In genomic region chr4:47947869-47948573, GRCm38 (mm10) we compare ENCODE assay signal across 8 mouse cellular contexts.
DNase-seq lines count a peak whose midpoint lies in the region; ATAC-seq and TF ChIP-seq lines count a peak whose summit lies in the region.
"Had no signal": no experiment of that assay in that cellular context is flagged by ENCODE, and none has a peak within 500 bp of the region (broad histone marks: within the 10 kb centered on the region; RNA-seq: fewer than 3 reads in every experiment).

No protein-coding gene starts in this region.

- peak overlapping the region; percentile 27; the same call in 1 of the 2 replicates for H3K9ac ChIP-seq in hindbrain, embryonic 16.5 days (ENCODE audit: low read depth, low read length)
- H3K9ac ChIP-seq in forebrain, postnatal 0 days: peak overlapping the region; percentile 25; the same call in 1 of the 2 replicates
- no peak overlapping the region for H3K9ac ChIP-seq in lung, embryonic 16.5 days (ENCODE audit: low read length)

- ATAC-seq in hindbrain, embryonic 16.5 days: peak; percentile 54
- ATAC-seq in forebrain, postnatal 0 days: peak; percentile 44; the same call in 1 of the 2 replicates
- ATAC-seq in lung, embryonic 16.5 days (ENCODE audit: low read depth): peak; percentile 64
- no peak for ATAC-seq in erythroid progenitor cell, adult 5-6 weeks (replicated peaks; ENCODE audit: low FRiP score, poor library complexity, severe bottlenecking)

- H3K4me1 ChIP-seq in hindbrain, embryonic 16.5 days (ENCODE audit: control insufficient read depth, insufficient read depth, low read depth, low read length): peaks cover 6% of the 10 kb centered on the region; the same call in 1 of the 2 replicates
- H3K4me1 ChIP-seq in hindbrain, embryonic 10.5 days (replicated peaks): no peaks in the 10 kb centered on the region
- peaks cover 11% of the 10 kb centered on the region; the same call in 1 of the 2 replicates for H3K4me1 ChIP-seq in forebrain, postnatal 0 days (ENCODE audit: insufficient read depth)
- peaks cover 3% of the 10 kb centered on the region for H3K4me1 ChIP-seq in lung, embryonic 16.5 days (replicated peaks; ENCODE audit: control insufficient read depth, insufficient read depth, low read length)

- H3K4me2 ChIP-seq in hindbrain, embryonic 16.5 days (ENCODE audit: low read length): peak overlapping the region; percentile 33
- peak overlapping the region; percentile 1; the same call in 1 of the 2 replicates for H3K4me2 ChIP-seq in forebrain, postnatal 0 days (ENCODE audit: low read depth)
- 0 out of 2 replicates have a peak overlapping the region, but pooled peaks have one; percentile 3 for H3K4me2 ChIP-seq in lung, embryonic 16.5 days (ENCODE audit: low read depth, low read length)

- no peaks in the 10 kb centered on the region for H3K9me3 ChIP-seq in hindbrain, embryonic 16.5 days (ENCODE audit: control insufficient read depth, low read length)
- H3K9me3 ChIP-seq in hindbrain, embryonic 10.5 days: no peaks in the 10 kb centered on the region
- H3K9me3 ChIP-seq in forebrain, postnatal 0 days (ENCODE audit: low read length): no peaks in the 10 kb centered on the region
- H3K9me3 ChIP-seq in lung, embryonic 16.5 days (ENCODE audit: control insufficient read depth, low read length): no peaks in the 10 kb centered on the region
- H3K9me3 ChIP-seq: megakaryocyte, embryonic 14.5 days had no signal

- DNase-seq in hindbrain, embryonic 10.5 days (ENCODE audit: low spot score): no peak
- peak; percentile 30 for DNase-seq in forebrain, postnatal 0 days
- peak; percentile 65 for DNase-seq in heart, postnatal 25 days (ENCODE audit: low spot score)
- DNase-seq in layer of hippocampus, adult 9-10 months (ENCODE audit: low spot score): no peak

- no peak overlapping the region for H3K27ac ChIP-seq in hindbrain, embryonic 16.5 days (ENCODE audit: low read depth, low read length)
- H3K27ac ChIP-seq in hindbrain, embryonic 10.5 days: no peak overlapping the region
- no peak overlapping the region for H3K27ac ChIP-seq in forebrain, postnatal 0 days (ENCODE audit: low read depth, low read length)
- H3K27ac ChIP-seq in lung, embryonic 16.5 days (ENCODE audit: low read length): no peak overlapping the region; the same call in 1 of the 2 replicates

- 50% methylated on average over 16 of the region's 16 CpGs for WGBS in hindbrain, embryonic 16.5 days
- WGBS in hindbrain, embryonic 10.5 days: 71% methylated on average over 16 of the region's 16 CpGs
- 47% methylated on average over 16 of the region's 16 CpGs for WGBS in forebrain, postnatal 0 days
- 62% methylated on average over 16 of the region's 16 CpGs for WGBS in lung, embryonic 16.5 days

- H3K36me3 ChIP-seq in hindbrain, embryonic 16.5 days (ENCODE audit: control insufficient read depth, insufficient read depth, low read length): no peaks in the 10 kb centered on the region
- no peaks in the 10 kb centered on the region for H3K36me3 ChIP-seq in hindbrain, embryonic 10.5 days
- no peaks in the 10 kb centered on the region for H3K36me3 ChIP-seq in forebrain, postnatal 0 days (ENCODE audit: insufficient read depth)
- H3K36me3 ChIP-seq in lung, embryonic 16.5 days (ENCODE audit: control insufficient read depth, insufficient read depth, low read length): no peaks in the 10 kb centered on the region

- intact Hi-C loops in heart, postnatal 25 days (cut with DNase I): loop anchor here (2.0 to 5.0 kb wide), 2 partner anchors 97 to 179 kb away; partner anchors contain the start of gene Nr4a3

- no peak overlapping the region for H3K4me3 ChIP-seq in hindbrain, embryonic 16.5 days (ENCODE audit: low read length)
- no peak overlapping the region for H3K4me3 ChIP-seq in hindbrain, embryonic 10.5 days
- H3K4me3 ChIP-seq in forebrain, postnatal 0 days (ENCODE audit: low read depth, low read length): no peak overlapping the region
- no peak overlapping the region for H3K4me3 ChIP-seq in lung, embryonic 16.5 days (ENCODE audit: low read length)
- H3K4me3 ChIP-seq: megakaryocyte, embryonic 14.5 days had no signal

- H3K27me3 ChIP-seq in hindbrain, embryonic 16.5 days (replicated peaks; ENCODE audit: control insufficient read depth, insufficient read depth, low read length): no peaks in the 10 kb centered on the region
- no peaks in the 10 kb centered on the region for H3K27me3 ChIP-seq in hindbrain, embryonic 10.5 days (ENCODE audit: insufficient read depth, poor library complexity, severe bottlenecking)
- no peaks in the 10 kb centered on the region for H3K27me3 ChIP-seq in forebrain, postnatal 0 days (ENCODE audit: insufficient read depth, low read length)
- no peaks in the 10 kb centered on the region for H3K27me3 ChIP-seq in lung, embryonic 16.5 days (ENCODE audit: control insufficient read depth, insufficient read depth, low read depth, low read length)
- H3K27me3 ChIP-seq: megakaryocyte, embryonic 14.5 days had no signal

- TF ChIP-seq CTCF in forebrain, postnatal 0 days (IDR thresholded peaks at IDR 0.05; ENCODE audit: low read depth): no peak

Comparison
In these comparisons a context has a peak if more than half of its experiments do, and no peak if none do; other contexts are left out.
1. DNase-seq: peak in forebrain, postnatal 0 days (single experiment) and heart, postnatal 25 days (single experiment); none in hindbrain, embryonic 10.5 days (single experiment) and layer of hippocampus, adult 9-10 months (single experiment).
2. Peak in every context shown above with its lines, with median percentiles within 50 percentile points of each other: H3K4me2 ChIP-seq.